Mouse (Mus musculus) heart, adult 2 months (tissue): ENCODE measurements around the gene Lsm4. TPM values are rescaled to one million over a fixed set of nuclear protein-coding genes. Genes with fewer than 3 reads are reported as not detected.

Source experiments
- DNase-seq, 2 experiments: peaks; one replicate each; pipeline ENCODE4 v3.0.0; 2021
- H3K27ac ChIP-seq: fragments of 200-600 bp; 2 replicates; pipeline ENCODE4 v1.8.1; 2022
- H3K27me3 ChIP-seq: fragments of 200-500 bp; 2 replicates; pipeline ENCODE4 v1.6.1; 2012; ENCODE audit warnings: mild to moderate bottlenecking, low read length, inconsistent platforms, mixed read lengths; ENCODE audit not compliant: control insufficient read depth, insufficient read depth
- H3K36me3 ChIP-seq: fragments of 200-500 bp; 2 replicates; pipeline ENCODE4 v1.6.1; 2012; ENCODE audit warnings: low read length, inconsistent platforms; ENCODE audit not compliant: control insufficient read depth, insufficient read depth
- H3K4me1 ChIP-seq: fragments of 200-500 bp; 2 replicates; pipeline ENCODE4 v1.6.1; 2011; ENCODE audit warnings: low read length; ENCODE audit not compliant: control insufficient read depth, insufficient read depth
- H3K4me3 ChIP-seq: fragments of 200-600 bp; 2 replicates; pipeline ENCODE4 v1.8.1; 2022
- H3K79me2 ChIP-seq: fragments of 200-500 bp; replicated peaks from 2 replicates; pipeline ENCODE4 v1.6.1; 2012; ENCODE audit warnings: mild to moderate bottlenecking, inconsistent platforms, low read length, moderate library complexity, mixed read lengths; ENCODE audit not compliant: control insufficient read depth, insufficient read depth
- H3K9ac ChIP-seq: fragments of 200-500 bp; 2 replicates; pipeline ENCODE4 v1.6.1; 2012; ENCODE audit warnings: low read depth, mild to moderate bottlenecking, control low read depth, inconsistent platforms, low read length, mixed read lengths
- CTCF ChIP-seq: fragments of 200-600 bp; IDR thresholded peaks from 2 replicates; pipeline ENCODE4 v1.8.1; 2022; ENCODE audit warnings: antibody characterized with exemption, mild to moderate bottlenecking, moderate library complexity
- EP300 ChIP-seq: fragments of 200-500 bp; IDR thresholded peaks from 2 replicates; pipeline ENCODE4 v1.6.1; 2011; ENCODE audit warnings: low read depth, low read length, control low read depth; ENCODE audit not compliant: insufficient read depth
- POLR2A ChIP-seq: fragments of 200-500 bp; IDR thresholded peaks from 2 replicates; pipeline ENCODE4 v1.6.1; 2011; ENCODE audit warnings: mild to moderate bottlenecking, low read depth, low read length, control low read depth; ENCODE audit not compliant: insufficient read depth
- WGBS: fragments of 180-500 bp; shearing (Covaris S2); methylation state at CpG from one replicate; pipeline ENCODE4 v1.1.7; 2018; 5-methylcytosine and 5-hydroxymethylcytosine counted together
- intact Hi-C: fragments of 180-260 bp; cut with DNase I; formaldehyde crosslinking; loops from one replicate; pipeline ENCODE4 v1.15.1; 2025
- polyA plus RNA-seq: library from polyadenylated mRNA; depleted of rRNA; stranded (reverse); fragments of >200 nt; gene quantifications from 2 replicates; pipeline ENCODE4 v1.2.3, GENCODE M21; 2012
- total RNA-seq, 2 experiments: library from RNA; stranded (reverse); gene quantifications; 2 replicates each; pipeline ENCODE4 v1.2.3; 2021

The Lsm4 gene
- total and polyA plus RNA-seq, 3 experiments: 56.9 to 68.3 (median 64.2) TPM

DNA sequence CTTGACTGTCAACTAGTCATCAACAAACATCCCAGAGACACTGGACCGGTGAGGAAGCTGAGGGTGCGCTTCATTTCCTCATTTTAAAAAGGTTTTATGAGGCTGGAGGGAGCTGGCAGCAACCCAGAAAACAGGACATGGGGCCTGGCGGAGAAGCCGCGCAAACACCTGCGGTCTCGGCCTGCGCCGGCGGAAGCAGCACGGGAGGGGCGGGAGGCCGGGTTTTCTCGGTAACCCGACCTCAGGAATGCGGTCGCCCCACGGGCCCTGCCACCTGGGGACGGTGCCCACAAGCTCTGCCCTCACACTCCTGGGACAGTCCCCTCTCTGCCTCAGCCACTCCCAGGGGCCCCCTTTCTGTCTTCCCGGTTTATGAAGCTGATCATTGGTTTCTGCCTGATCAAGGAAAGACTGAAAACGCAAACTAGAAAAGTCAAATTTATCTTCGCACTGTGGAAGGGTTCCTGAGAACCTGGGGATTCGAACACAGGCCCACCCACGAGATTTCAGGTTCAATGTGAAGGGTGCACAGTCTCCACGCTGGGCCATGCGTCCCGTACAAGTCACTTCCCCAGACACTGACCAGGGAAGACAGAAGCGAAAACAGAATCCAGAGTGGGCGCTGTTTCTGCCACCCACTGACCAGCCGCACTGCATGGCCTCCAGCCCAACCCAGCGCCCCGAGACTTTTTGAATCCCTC is 22.4 kb downstream of the Lsm4 start:
- intact Hi-C loops: no loop called here
- no peak for TF ChIP-seq CTCF
- TF ChIP-seq EP300: no peak
- TF ChIP-seq POLR2A: 0 out of 2 replicates have a peak, but pooled peaks have one; percentile 11
- WGBS: 52% methylated on average over 32 of the region's 32 CpGs
- Histone ChIP-seq H3K9ac (no peak overlapping the region), H3K27me3 (no peaks in the 10 kb centered on the region), H3K4me1 (peaks cover 12% of the 10 kb centered on the region), H3K27ac (peak overlapping the region; percentile 92), H3K4me3 (no peak overlapping the region), H3K36me3 (peaks cover 2% of the 10 kb centered on the region; the same call in 1 of the 2 replicates), H3K79me2 (no peaks in the 10 kb centered on the region)
- peak; percentile 69 to 81 for DNase-seq

DNA sequence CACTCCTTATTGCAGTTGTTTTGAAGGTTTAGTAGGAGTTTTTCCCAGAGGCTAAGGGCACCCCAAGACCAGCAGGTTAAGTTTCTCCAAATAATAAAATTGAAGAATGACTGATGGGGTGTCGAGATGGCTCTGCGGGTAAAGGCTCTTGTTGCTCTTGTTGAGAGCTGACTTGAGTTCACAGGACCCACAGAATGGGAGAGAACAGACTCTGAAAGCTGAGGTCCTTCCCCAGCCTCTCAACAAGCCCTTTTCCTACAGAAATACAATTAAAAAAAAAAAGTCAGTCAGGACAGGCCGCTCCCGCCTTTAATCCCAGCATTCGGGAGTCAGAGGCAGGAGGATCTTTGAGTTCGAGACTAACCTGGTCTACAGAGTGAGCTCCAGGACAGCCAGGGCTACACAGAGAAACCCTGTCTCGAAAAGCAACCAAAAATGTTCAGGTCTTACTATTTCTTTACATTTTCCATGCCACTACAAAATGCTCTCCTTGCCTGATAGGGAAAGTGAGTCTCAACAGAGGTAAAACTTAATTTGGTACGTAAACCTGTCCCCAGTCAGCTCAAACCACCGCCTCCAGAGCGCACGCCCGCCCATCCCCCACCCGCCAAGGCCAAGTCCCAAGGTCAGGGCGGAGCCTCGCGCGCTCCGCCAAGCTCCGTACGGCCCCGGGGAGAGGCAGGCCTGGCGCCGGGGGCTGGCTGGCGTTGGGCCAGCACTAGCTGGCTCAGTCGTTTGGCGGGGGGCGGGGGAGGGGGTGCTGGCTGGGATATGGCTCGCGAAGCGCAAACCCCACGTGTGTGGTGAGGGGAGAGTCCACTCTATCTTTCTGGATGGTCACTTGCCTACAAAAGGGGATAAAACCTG is 23.2 kb downstream of the Lsm4 start:
- peaks cover 2% of the 10 kb centered on the region; the same call in 1 of the 2 replicates for H3K36me3 ChIP-seq
- no peak overlapping the region for H3K4me3 ChIP-seq
- peak overlapping the region; percentile 44 for H3K9ac ChIP-seq
- peaks cover 15% of the 10 kb centered on the region for H3K4me1 ChIP-seq
- DNase-seq: peak; percentile 81 to 84
- no peaks in the 10 kb centered on the region for H3K27me3 ChIP-seq
- H3K27ac ChIP-seq: peak overlapping the region; percentile 92
- no peaks in the 10 kb centered on the region for H3K79me2 ChIP-seq
- intact Hi-C loops: no loop called here
- WGBS: 5% methylated on average over 31 of the region's 31 CpGs
- no peak for TF ChIP-seq CTCF
- TF ChIP-seq POLR2A: 0 out of 2 replicates have a peak, but pooled peaks have one; percentile 40
- TF ChIP-seq EP300: 0 out of 2 replicates have a peak, but pooled peaks have one; percentile 10

DNA sequence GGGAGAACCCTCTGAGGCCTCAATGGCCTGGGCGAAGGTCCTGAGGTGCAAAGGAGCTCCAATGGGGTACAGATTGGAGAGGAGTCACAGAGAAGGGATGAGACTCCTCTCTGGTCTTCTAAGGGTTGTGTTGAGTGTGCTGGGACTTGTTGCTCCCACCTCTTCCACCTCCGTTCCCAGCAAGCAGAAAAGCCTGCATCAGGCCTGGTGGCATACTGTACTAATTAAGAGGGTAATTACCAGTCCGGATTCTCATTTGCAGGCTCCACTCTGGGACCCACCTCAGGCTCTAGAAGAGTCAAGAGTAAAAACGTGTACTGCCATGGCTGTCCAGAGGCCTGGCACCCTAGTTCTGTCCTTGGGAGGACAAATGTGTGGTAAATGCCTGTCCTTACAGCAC is 23.9 kb downstream of the Lsm4 start:
- no peak for TF ChIP-seq EP300
- no peak for TF ChIP-seq CTCF
- no peak for TF ChIP-seq POLR2A

DNA sequence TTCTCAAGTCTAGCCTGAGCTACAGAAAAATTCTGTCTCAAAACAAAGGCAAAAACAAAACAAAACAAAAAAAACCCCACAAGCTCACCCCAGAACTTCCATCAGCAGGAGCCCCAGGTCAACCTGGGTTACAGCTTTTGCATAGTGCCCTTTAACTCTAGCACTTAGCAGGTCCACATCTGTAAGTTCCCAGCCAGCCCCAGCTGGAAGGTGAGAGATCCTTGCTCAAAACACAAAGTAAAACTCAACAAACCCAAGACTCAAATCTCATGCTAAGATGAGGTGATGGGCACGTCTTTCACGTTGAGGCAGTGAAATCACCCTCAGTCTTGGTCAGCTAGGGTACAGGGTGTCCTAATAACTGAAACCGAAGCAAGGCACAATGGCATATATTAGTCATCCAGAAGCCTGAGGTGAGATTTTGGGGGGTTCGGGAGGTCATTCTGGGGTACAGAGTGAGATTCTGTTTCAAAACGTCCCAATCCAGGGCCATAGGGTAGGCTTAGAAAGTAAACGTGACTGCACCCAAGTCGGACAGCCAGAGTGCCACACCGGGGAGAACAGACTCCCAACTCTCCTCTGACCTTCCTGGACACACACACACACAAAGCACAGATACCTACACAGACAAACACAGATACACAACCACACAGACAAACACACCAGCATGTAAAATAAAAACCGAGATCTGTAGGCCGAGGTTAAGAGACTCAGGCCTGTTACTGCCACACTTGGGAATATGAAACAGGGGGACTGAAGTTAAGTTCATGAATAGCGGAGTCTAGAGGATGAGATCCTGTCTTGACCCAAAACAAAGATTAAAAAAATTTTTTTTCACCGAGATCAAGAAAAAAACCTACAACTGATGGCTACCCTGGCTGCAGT is 24.6 kb downstream of the Lsm4 start:
- no peak for TF ChIP-seq EP300
- no peak for TF ChIP-seq POLR2A
- TF ChIP-seq CTCF: no peak
- Histone ChIP-seq H3K36me3 (peaks cover 2% of the 10 kb centered on the region; the same call in 1 of the 2 replicates), H3K79me2 (no peaks in the 10 kb centered on the region), H3K4me3 (peak overlapping the region; percentile 66), H3K27ac (peak overlapping the region; percentile 92), H3K27me3 (no peaks in the 10 kb centered on the region), H3K9ac (peak overlapping the region; percentile 93), H3K4me1 (peaks cover 20% of the 10 kb centered on the region)
- peak in 1 of 2 experiments; percentile 34 for DNase-seq
- intact Hi-C loops: no loop called here
- 57% methylated on average over 12 of the region's 12 CpGs for WGBS

More for the DNA sequence above, 23.9 kb downstream of the Lsm4 start:
- intact Hi-C loops: no loop called here
- Histone ChIP-seq H3K4me1 (peaks cover 16% of the 10 kb centered on the region), H3K27me3 (no peaks in the 10 kb centered on the region), H3K9ac (no peak overlapping the region; the same call in 1 of the 2 replicates), H3K27ac (peak overlapping the region; percentile 92), H3K79me2 (no peaks in the 10 kb centered on the region), H3K36me3 (peaks cover 2% of the 10 kb centered on the region; the same call in 1 of the 2 replicates), H3K4me3 (no peak overlapping the region)
- 58% methylated on average over 4 of the region's 4 CpGs for WGBS
- DNase-seq: peak in 1 of 2 experiments; percentile 50
